Mouse (Mus musculus) c-Kit-positive CD71-positive TER-119-negative erythroid progenitor cells, embryonic 14.5 days (primary cell): ENCODE data around the gene Slc6a4.

ENCODE experiments used
- DNase-seq: peaks from one replicate; pipeline ENCODE4 v3.0.0-alpha.2; 2013; ENCODE audit warnings: low read depth

The Slc6a4 gene

DNA sequence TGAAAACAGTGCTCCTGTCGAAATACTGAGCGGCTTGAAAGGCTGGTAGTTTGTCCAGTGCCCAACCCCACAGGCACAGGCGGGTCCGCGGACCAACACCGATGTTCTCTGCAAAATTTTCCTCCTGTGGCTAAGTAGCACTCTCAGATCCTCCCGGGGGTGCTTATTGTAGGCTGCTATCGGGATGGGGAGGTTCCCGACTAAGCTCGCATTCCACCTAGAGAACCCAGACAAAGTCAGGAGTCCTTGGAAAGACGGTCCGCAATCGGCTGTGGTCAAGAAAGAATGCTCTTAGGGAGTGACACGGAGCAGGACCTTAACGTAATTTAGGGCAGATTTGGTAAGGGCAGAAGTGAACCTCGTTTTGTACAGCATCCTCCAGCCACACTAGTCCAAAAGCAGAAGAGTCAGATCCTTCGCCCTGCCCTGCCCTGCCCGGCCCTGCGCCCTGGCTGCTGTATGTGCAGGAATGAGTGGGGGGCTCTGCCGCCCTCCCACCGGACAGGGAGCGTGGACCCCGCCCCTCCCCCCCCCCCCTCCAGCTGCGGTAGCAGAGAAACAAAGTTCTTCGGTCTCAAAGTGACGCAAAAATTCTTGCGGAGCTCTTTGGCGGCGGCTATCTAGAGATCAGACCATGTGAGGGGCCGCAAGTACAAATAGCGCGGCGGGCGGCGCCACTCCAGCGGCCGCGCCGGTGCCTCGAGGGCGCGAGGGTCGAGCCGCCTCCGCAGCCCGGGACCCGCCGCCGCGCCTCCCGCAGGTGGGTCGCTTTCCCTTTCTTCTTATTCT lies at the start of gene Slc6a4:
TSS of gene Slc6a4 (plus strand) at position 688 of the 789 bp plus-strand sequence.
- no peak for DNase-seq

GRCm38 (mm10) chr11:76953536-76953935 lies 44.9 kb upstream of the Slc6a4 start:
- DNase-seq, result no peak

- no peak for DNase-seq
Measured at GRCm38 (mm10) chr11:76965703-76966102, 32.7 kb upstream of the Slc6a4 start.

- no peak for DNase-seq
Measured at GRCm38 (mm10) chr11:76970328-76970727, 28.1 kb upstream of the Slc6a4 start.

DNA sequence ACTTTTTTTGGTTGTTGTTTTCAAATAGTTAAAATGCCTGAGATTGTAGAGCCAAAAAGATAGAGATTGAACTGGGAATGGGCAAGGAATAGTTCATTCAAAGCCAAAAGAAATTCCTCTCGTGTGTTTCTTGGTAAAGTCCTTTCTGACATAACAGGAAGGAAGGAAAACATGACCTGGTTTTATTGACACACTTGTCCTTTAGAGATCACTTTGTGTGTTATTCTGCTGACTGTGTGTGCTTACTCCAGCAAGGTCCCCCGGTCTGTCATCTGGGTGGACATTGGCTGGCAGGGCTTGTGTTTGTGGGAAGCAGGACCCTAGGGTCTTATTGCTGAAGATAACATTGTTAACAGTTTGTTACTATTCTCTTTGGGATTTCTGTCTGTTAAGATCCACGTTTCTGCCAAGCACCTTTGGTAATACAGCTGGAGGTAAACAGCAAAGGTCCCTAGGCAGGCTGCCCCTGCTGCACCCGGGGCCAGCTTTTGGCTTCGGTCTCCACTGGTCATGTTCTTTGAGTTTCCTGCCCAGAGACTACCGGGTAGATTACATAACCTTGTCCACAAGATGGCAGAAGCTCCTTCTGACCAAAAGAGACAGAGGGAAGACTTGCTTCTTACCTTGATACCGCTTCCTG lies 23.6 kb upstream of the Slc6a4 start:
- no peak for DNase-seq

DNA sequence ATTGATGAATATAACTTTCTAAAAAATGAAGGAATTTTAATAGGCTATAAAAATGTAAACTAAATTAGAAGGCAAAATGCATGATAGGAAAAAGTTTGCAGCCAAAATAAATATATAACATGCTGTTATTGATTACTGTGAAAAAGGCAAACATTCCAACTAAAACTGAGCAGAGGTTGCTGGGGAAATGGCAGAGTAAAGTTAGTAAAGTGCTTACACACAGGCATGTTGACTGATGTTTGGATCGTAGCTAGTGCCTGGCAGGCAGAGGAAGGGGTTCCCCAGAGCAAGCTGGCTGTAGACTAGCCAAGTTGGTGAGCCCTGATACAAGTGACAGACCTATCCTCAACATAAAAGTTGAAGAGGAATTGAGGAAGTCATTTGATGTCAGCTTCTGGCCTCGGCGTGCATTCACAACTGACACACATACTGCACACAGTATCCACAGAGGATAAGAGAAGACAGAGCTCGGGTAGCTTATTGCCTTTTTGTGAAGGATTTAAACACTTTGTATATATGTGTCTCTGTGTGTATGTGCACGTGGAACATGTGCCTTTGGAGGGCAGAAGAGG lies 16.7 kb upstream of the Slc6a4 start:
- DNase-seq, result no peak

DNA sequence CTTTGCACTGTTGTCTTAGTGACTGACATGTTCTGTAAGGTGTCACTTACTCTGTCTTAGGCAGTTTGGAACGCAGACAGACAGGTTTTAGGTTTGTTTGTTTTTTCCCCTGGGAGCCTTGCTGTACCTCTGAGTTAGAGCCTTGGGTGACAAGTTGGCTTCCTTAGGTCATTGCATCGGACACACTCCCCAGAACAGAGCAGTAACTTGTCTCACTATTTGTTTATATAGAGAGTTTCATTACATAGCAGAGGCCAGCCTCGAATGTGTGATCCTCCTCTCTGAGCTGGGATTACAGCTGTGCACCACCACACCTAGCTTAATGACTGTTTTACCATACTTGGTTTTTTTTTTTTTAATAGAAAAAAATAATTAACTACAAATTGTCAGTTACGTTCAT lies 16.0 kb upstream of the Slc6a4 start:
- DNase-seq, result no peak

GRCm38 (mm10) chr11:76983641-76984040 lies 14.8 kb upstream of the Slc6a4 start:
- DNase-seq, result no peak

DNA sequence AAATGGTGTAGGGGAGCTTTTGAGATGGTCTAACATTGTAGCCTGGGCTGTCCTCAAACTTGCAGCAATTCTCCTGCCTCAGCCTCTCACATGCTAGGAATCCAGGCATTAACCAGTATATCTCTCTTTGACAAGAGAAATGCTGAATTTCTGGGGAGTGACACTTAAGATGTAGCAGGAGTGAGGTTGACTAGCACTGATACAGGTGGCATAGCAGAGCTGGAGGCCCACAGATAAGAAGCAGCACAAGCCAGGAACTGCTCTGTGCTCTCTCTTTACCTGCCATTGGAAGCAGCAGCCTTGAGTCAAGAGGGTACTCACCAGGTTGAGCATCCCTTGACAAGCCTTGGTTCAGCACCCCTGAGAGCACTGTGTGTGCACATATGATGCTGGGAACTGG lies 14.2 kb upstream of the Slc6a4 start:
- no peak for DNase-seq

- DNase-seq, result no peak
Measured at GRCm38 (mm10) chr11:76990839-76991238, 7.6 kb upstream of the Slc6a4 start.

GRCm38 (mm10) chr11:76992886-76993285 lies 5.5 kb upstream of the Slc6a4 start:
- no peak for DNase-seq

GRCm38 (mm10) chr11:76995966-76996672 lies 2.3 kb upstream of the Slc6a4 start:
- no peak for DNase-seq

DNA sequence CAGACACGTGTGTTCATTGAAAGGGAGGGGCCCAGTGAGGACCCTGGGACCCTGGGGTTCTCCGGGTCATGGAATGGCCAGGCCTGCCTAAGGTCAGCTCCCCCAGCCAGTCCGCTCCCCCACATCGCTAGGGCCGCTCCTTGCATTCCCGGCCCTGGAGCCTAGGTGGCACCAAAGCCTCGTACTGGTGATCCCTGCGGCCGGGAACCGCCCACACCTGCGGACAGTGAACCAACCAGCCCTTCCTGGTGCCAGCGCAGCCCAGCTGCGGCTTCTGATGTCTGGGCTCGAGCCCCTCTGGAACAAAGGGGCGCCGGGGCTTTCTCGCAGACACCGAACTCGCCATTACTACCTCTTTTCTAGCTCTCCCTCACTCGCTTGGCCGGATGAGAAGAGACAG lies 1.1 kb upstream of the Slc6a4 start:
- DNase-seq, result peak; percentile 44

DNA sequence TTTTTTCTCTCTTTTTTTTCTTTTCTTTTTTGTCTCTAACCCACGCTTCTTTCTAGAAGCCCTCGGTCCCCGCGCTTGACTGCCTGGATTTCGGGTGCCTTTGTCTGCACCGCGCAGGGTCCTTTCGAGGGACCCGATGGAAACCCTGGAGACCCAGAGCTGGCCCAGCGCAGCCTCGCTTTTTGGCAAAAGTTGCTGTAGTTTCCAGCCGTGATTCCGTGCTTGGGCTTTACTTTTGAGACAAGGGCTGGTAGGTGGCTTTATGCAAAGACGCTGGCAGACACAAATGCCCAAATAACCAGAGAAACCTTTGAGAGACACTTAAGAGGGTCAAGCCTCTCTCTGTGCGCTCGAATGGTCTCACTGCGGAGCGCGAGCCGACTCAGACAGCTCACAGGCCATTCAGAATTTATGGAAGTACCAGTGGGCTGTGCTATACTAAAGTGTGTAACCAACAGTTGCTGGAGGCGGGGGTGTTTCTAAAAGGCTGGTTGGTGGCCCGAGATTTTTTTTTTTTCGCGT lies 363 bp downstream of the Slc6a4 start:
- DNase-seq, result no peak

DNA sequence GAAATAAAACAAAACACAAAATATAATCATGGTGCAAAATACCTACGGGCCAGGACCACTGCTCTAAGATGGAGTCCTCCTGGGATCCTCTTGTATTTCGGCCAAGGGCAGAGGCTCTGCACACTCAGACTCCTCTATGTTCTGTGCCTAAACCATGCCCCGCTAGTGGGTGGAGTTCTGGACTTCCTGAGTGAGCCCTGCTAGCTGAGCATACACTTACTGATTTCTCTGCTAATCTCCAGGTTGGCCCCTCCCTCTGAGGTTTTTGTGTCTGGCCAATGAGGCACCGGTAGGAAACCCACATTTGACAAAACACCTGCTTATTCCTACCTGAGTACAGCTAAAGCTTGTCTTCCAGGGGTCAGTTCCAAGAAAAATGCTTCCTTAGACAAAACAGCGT lies 2.3 kb downstream of the Slc6a4 start:
- no peak for DNase-seq

DNA sequence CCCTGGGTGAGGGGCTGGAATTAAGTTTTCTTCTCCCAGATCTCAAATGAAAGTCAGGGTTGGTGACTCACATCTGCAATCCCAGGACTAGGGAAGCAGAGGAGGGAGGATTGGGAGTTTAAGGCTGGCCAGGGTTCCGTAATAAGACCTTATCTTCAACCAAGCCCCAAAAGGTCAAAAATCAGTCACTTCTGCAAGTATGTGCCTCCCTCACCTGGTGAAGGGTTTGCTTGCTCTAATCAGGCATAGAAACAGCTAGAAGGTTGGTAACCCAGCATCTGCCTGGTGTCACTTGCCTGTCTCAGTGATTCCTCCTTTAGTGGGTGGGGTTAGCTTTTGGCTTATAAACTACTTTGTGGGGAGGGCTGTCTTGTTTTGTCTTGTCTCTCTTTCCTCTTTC lies 4.0 kb downstream of the Slc6a4 start:
- DNase-seq, result no peak

- DNase-seq, result no peak
Measured at GRCm38 (mm10) chr11:77005881-77006280, 7.5 kb downstream of the Slc6a4 start.

DNA sequence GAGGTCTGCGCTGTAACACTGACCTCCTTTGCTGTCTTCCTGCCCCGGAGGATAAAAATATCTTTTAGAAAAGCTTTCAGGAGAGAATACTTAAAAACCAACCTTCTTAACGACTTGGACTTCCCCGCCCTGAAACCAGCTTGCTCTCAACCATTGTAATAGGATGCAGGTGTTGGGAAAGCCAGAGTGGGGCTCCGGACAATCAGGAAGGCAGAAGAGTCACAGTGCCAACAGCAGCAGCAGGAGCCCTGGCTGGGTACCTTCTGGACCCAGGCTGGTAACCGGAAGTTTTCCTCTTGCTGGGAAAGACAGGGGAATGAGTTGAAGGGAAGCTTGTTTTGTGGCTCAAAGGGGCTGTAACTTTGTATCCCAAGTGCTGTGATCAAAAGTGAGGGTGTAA lies 8.2 kb downstream of the Slc6a4 start:
- DNase-seq, result no peak

DNA sequence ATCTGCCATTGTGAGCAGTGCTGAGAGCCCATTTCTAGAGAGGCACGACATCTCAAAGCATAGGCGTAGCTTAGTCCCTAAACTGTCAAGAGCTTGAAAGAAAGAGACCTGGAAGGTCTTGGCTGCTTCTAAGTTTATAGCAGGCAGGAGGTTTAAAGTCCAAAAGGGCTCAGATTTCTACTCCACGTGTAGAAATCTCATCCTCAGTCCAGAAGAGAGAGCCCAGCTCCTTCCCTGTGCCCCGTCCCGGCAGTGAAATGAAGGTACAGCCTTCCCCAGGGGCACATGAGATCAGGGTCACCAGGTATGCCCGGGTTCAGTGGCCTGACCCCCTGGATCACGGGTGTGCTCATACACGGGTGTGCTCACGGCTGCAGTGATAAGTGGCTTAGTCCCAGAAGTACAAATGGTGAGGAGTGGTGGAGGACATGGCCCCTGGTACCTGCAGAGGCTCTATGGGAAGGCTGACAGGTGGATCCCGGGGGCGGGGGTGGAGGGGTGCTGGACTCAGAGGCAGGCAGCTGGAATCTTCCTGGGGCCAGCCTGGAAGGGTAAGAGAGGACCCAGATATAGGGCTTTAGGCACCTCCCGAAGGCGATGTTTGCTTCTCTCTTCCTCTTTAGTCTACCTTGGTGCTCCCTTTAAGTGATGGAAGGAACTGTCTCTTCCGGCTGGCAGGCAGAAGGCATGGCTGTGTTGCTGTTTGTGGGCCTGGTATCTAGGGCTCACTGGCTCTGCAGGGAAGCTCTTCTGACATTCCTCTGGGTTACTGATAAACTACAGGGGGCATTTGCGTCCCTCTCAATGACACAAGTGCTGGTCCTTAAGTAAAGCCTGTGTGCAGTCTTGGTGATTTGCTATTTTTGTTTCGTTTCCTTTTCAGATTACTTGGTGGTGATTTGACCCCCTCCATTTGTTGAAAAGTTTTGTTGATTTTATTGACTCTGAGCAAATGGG lies 10.9 kb downstream of the Slc6a4 start:
- no peak for DNase-seq

DNA sequence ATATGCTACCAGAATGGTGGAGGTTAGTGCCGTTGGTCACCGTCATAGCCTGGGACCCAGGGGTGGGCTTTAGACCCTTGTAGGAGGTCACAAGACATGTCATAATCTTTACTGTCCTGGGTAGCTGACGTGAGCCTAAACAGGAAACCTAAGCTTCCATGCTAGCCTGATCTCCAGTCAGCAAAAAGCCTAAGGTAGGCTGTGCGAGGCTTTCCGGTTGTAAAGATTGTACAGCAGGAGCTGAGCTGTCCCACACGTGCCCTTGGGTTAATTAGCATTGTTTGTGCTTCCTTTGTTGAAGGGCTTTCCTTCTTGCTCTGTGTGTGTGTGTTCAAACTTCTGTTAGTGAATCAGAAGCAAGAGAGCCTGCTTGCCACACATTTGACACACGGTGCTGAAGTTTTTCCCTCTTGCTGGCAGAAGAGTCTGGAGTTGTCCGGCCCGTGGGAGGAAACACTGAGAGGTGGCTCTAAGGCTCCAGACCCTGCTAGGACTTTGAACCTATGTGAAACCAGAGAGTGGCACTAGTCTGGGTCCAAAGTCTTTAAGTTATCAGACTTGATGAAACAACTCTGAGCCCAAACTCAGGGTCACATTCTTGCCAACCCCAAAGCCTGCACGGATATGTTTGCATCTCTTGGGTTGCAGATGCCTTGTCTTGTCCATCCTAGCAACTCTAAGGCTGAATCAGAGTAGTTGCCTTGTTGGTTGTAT lies 12.5 kb downstream of the Slc6a4 start:
- DNase-seq, result no peak

GRCm38 (mm10) chr11:77018046-77018445 lies 19.6 kb downstream of the Slc6a4 start:
- no peak for DNase-seq
